Mouse (Mus musculus) ZHBTc4 (cell line): ENCODE data around the gene Slc38a2.

ENCODE experiments used
- DNase-seq: peaks from one replicate; pipeline ENCODE4 v3.0.0-alpha.2; 2011; ENCODE audit warnings: low read depth, low spot score

Gene Slc38a2

DNA sequence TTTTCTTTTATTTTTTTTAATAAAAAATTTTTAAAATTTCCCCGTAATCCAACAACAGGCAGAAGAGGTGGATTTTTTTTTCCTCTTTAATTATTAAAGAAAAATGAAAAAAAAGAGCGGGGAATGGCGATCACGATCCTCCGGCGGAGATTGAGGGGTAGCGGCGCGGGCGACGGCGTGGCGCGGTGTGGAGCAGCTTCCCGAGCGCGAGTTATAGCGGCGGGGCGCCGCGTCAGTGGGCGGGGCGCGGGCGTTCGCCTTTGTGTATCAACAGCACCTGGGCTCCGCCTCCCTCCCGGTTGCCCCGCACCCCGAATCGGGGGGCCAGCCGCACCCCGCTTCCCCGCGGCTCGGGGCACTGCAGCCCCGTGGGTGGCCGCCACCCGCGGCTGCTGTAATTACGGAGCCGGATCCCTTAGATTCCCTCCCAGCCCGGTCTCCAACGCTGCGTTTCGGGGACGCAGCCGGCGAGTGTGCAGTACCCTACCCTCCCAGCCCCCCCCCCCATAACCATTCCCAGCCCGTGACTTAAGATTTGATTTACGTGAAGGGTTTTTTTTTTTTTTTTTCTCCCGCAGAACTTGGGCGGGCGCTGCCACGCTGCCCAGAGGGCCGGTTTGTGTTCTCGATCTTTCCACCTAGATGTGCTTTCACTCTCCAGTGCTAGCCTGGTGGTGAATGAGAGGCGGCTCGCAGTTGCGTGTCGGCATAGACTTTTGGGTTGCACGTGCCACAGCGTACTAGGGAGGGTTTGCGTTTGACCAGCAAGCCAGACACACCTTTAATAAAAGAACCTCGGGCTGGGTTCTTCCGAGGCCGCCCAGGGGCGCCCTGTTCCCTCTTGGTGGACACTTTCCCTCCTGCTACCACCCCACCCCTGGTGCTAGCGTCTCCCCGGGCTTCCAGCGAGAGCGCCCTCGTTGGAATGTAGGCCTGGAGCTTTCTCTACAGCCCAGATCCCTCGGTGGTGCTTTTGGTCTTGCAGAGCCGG, at the start of gene Slc38a2:
Slc38a2 (minus strand) TSS at position 210 of the 991 bp plus-strand sequence.
- DNase-seq: peak; percentile 92

DNA sequence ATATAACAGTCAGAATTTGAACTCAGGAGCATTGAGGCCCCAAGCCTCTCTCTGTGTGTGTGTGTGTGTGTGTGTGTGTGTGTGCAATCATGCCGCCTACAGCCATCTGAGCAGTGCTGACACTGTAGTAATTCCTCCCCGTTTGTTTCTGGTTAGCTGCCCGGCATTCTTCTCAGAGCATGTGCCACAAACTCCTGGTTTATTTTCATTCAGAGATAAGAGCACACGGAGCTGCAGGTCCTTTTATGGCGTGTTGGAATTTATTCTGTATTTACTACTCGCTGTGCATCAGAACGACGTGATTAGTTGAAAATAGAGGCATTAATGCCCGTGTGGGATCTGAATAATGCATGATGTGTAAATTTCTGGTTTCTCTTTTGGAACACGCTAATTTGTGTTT, 49.6 kb upstream of the Slc38a2 start:
- no peak for DNase-seq

DNA sequence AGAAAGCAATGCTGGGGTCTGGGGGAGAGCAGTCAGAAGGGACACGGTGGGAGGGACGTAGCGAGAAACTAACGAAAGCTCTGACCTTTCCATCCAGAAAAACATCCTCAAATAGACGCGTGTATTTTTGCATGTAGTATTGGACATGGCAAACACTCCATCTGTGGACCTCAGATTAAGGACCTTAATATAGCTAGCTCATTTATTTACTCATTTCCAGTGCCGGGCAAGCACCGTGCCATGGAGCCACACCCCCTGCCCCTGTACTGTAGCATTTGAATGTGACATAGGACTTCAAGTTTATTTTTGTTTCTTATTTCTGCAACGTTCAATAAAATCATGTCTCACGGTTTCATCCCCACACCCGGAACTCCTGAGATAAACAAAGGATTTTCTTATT, 48.0 kb upstream of the Slc38a2 start:
- no peak for DNase-seq

DNA sequence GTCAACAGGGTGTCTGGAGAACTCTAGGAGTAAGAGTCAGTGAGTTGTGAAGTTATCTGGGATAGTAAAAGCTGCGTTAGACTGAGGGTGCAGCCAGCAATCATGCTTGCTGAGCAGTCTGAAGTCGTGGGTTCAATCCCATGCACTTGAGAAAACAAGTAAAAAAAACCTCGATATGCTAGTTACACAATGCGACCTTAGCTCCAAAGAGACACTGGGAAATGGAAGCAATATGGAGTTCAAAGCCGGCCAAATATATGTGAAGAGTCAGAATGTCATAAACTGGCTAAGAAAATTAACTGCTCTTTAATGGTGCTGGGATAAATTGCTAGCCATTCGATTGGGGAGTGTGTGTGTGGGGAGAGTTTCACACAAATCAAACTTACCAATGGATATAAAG, 47.5 kb upstream of the Slc38a2 start:
- no peak for DNase-seq

DNA sequence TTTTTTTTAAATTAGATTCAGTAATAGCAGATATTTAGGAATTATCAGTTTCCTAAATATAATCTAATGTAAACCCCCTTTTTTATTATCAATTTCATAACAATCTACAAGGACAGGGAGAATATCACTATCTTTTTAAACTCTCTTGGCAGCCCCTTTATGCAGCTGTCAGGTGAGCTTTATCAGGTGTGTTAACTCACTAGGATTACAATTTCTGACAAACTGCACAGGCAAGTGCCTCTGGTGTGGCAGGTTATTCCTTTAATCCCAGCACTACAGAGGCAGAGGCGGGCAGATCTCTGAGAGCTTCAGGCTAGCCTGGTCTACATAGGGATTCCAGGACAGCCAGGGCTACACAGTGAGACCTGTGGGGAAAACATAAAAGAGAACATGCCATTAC, 45.8 kb upstream of the Slc38a2 start:
- DNase-seq: no peak

DNA sequence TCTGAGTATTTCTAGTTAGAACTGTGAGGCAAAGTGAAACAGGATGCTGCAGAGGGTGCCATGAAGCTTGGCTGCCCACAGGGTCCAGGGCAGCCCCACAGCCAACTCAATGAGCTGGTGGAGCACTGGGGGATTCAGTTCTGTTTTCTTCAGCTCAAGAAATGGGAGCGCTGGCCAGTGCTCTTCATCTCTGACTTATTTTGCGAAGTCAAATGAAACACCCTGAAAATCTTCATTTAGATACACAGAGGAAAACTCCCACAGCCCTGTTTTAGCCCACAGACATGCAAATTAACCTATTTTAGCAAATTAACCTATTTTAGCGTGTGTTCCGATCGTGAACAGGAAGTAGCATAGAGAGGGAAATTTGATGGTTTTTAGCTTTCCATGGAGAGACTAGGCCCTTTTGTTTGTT, 45.4 kb upstream of the Slc38a2 start:
- no peak for DNase-seq

DNA sequence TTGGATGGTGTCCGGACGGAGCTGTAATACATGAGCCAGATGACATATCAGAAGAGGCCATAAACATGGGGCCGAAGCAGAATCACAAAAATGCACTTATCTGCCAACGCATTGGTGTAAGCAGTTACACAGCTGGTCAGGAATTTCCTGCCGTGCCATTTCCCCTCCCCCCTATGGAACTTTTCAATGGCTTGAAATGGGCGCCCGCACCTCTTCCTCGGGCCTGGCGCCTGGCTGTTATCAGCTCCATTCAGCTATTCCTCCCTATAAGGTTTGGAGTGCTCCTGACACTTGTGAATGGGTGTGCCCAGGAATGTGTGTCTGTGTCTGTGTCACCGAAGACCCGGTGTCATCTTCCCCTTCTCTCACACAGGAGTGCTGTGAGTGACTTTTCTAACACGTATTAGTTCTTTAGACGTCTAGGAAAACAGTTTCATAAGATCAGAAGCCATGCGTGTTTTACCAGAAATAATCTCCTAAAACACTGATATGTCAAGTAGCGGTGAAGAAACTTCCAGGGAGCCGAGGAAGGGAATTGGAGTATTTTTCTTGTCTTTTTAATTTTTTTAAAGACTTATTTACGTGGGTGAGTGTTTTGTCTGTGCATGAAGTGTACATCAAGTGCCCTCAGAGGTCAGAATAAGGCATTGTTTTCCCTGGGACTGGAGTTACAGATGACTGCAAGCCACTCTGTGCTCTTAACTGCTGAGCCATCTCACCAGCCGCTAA, 44.8 kb upstream of the Slc38a2 start:
- DNase-seq: no peak

DNA sequence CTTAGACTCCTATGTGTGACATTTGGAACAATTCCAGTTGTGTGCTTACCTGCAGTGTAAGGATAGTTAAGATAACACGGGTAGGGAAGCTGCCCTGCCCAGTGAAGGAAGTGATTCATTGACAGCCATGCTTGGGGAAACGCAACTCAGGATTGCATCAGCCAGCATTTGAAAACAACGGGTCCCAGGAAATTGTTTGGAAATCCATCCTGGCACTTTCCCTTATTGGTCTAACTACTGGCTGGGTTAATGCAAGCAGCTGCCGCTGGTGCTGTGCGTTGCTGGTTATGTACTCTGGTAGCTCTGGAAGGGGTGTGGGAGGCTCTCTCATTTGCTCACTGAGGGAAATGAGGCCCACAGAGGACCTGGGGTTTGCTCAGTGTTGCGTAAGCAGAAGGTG, 43.7 kb upstream of the Slc38a2 start:
- DNase-seq: no peak

DNA sequence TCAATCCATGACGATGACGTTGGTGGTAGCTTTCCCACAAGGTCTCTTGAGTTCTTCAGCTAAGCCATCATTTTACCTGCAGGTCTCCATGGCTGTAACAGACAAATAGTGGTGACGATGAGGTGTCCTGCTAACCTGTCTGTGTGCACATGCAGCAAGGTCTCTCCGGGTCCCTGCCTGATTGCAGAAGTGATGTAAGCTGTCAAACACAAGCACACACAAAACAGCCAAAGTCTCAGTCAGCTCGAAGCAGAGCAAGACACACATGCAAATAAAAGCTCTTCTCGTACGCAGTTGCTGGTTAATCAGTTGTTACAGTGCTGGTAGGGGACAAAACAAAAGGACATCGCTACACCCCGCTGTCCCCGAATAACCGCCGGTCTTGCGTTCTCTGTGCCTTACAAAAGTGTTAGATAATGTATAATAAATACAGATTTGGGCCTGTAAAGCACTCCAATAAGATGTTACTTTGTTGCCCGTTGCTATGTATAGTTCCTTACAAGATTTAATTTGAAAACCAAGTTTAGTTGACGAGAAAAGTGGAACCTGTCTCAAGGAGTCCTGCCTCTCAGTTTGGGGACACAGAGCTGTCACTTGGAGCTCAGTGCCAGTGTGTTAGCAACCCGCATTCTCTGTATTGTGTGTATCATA, 43.2 kb upstream of the Slc38a2 start:
- DNase-seq: no peak

DNA sequence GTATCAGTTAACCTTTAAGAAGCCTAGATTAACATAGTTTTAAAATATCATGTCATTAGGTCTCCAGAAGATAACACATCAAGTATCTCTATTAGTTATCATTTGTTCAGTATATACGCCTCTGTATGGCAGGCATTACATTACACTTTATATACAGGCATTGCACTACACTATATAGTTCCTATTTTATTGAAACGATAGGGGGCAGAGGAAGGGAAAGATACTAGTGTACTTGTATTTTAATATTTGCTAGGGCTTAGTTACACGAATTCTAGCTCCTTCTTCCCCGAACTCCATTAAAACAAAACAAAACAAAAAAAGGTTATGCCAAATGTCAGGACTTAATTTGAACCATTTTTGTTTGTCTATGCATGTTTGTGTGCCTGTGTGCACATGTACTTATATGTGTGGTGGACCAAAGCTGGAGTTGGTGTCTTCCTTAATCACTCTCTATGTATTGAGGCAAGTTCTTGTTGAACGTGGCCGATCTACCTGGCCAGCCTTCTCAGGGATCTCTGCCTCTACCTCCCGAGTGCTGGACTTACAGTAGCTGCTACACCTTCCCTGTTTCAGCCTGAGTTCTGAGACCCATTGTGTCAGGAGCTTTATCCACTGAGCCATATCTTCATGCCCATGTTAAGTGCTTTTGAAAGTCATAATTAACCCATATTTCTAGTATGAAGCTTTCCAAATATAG, 41.5 kb upstream of the Slc38a2 start:
- no peak for DNase-seq

DNA sequence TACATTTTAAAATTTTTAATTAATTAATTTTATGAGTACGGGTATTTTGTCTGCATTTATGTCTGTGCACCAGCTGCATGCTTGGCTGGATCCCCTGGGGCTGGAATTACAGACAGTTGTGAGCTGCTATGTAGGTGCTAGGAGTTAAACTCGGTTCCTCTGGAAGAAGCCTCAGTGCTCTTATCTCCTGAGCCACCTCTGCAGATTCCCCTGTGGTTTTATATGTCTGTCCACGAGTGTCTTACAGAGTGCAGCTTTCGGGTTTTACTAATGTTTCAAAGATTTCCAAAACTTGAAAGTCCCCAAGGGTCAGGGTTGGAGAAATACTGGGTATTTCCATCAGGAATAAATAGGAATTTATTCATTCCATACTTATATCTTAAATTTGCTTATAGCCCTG, 40.6 kb upstream of the Slc38a2 start:
- DNase-seq: no peak

DNA sequence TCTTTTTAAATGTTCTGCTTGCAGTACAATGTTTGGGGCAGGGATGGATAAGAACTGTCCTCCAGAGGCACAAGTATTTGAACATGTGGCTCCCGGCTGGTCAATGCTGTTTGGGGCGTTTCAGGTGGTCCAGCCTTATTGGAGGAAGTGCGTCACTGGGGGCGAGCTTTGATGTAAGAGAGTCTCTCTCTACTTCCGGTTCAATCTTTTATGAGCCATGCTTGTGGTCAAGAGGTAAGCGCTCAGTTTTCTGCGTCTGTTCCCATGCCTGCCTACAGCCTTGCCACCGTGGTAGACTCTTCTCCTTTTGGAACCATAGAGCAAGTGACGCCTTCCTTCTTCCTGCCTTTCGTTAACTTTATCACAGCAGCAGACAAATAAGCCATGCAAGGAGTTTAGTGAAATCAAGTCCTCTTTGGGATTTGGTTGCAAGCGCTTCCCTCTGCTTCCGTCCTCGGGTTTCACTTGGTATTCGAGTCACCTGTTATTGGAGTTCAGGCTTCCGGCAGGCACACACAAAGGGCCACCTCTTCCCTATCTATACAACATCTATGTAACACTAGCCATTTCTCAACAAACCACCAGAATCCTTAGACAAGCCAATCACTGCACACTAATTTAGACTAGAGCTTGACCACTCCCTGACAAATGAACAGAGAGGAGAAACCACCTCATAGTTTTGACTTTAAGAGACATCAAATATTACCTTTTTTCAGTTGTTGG, 37.3 kb upstream of the Slc38a2 start:
- no peak for DNase-seq

DNA sequence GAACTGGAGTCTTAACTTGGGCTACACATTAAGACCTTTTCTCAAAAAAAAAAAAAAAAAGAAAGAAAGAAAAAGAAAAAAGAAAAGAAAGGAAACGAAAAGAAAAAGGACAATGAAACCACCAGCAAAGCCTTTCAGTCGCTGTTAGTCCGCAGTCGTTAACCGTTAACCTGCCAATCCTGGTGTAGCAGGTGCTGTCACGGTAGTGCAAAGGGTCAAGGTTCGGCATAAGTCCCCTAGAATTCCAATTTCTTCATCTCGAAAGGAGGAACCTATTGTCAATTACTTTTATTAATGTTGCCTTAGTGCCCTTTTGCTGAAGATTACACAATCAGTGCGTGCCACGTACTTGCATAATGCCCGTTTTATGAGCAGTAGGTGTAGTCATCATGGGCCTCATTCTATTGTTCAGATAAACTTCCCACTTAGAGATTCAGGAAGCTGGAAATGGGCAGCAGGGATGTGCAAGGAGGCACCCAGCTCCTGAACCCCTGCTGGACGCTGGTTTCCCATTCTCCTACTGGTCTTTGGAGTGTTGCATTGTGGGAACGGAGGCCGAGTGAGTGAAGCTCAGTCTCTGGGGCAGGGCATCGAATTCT, 36.1 kb upstream of the Slc38a2 start:
- no peak for DNase-seq

DNA sequence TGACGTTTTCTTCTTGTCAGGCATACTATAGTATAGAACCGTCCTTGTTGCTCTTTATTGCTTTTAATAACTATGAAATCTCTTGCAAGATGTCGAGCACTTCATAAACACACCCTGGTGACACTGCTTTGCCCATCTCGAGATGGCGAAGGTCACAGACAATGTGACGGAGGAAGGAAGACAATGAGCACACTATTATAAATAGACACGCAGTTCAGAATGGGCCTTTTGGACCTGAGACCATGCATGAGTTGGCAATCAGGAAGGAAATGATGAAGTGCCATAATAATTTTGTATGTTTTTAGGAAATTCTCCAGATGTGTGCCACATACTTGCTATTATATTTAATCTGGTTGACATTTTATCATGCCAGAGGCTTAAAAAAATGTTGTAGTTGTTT, 34.9 kb upstream of the Slc38a2 start:
- DNase-seq: no peak

DNA sequence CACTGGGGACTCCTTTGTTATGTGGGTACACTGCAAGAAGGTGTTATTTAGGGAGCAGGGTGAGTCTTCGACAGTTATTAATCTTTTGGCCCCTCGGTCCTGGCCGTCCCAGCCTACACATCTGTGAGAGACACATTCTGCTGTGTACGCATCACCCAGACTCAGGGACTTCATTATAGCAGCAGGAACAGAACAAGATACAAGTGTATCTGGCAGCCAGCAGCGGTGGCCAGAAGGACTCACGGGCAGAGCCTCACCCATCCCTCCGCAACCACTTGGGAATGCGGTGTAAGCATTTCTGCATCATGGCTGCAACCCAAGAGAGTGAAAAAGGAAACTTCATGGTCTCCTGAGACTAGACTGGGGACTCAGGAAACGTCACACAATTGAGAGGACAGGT, 30.9 kb upstream of the Slc38a2 start:
- DNase-seq: no peak

DNA sequence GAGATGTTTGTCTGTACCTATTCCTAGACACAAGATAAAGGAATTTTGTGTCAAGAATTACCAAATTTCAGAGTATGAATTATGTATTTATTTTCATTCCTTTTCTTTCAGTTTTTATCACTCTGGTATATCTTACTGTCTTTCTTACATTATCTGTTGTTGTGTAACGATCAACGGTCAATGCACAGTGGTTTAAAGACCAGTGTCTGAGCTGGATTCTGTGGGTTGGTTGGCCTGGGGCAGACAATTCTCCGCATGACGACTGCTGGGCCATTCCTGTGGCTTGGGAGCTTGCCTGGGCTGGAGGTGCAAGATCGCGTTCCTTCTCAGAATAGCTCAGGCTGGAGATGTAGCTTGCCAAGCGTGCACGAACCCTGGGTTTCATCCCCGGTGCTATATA, 30.3 kb upstream of the Slc38a2 start:
- DNase-seq: no peak

DNA sequence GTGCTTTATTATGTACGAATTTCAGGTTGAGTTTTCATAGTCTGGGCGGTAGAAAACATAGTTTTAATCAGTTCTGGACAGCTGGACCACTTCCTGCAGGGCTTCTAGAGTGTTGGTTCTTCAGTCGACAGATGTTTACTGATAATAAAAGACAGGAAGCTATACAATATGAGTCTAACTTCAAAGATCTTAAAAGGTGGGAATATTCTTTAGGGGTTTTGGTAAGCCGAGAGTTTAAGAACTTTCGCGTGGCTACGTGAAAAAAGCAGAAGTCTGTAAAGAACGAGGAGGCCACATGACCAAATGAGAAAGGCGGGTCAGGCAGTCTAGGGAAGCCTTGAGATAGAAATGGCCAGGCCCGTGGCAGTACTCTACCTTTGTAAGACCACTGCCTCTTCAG, 29.5 kb upstream of the Slc38a2 start:
- DNase-seq: no peak

DNA sequence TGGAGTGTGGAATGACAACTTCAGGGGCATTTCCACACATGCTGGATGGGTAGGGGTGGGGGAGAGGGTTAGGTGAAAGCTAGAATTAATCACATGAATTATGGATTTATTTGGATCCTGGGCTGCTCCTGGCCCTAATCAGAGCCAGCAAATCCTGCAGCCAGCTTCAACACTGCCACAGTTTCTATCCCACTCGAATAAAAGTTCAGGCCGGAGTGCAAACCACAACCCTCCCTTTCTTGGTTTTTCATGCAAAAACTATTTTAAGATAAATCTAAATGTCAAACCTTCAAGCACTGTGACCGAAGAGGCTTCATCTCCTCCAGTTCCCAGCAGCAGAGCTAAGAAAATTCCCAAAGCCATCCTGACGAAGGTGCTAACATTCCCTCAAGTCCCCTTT, 28.8 kb upstream of the Slc38a2 start:
- no peak for DNase-seq

DNA sequence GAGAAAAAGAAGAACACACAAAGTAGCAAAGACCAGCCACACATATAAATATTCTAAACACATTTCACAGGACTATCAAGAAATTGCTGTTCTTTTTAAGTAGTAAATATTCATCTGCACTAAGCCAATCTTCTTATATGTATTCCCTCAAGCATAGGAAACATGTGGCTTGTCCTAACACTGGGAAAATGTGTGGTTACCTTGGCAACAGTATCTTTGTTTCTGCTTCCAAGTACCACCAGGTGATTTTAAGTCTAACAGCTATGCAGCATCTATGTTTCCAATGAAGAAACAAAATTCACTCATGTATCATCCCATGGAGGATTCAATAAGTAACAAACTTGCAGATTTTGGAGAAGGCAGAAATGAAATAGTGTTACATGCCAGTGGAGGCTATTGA, 25.0 kb upstream of the Slc38a2 start:
- no peak for DNase-seq

DNA sequence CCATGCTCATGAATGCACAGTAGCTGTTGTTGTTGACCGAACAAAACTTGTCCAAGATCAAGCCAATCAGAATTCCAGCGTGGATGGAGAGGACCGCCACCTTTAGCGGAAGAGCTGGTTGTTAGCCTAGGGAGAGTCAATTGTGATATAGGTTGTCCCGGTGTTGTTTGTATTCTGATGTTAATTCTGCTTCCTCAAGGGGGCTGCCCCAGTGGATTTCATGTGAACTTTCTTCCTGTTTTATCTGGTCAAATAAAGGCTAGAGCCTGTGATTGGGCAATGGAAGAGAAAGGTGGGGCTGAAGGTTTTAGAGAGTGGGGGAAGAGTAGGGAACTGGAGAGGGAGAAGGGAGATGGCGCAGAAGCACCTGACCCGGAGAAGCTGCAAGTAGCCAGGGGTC, 22.7 kb upstream of the Slc38a2 start:
- DNase-seq: peak; percentile 87

DNA sequence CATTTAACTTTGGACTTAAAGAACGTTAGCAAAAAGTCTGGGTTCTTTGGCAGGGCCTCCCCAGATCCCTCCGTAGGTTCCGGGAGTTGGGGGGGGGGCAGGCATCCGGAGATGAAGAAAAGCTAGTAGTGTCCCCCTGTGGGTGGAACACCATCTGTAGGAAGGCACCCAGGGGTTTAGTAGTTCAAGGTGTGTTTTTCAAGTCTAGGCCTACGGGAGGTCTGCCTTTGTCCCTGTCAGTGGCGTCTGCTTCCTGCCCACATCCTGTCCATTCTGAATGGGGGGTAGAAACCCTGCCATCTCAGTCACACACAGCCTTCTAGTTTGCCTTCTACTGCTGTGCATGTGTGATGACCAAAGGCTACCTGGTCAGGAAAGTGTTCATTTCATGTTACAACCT, 20.6 kb upstream of the Slc38a2 start:
- DNase-seq: no peak
